Mouse (Mus musculus) liver, embryonic 11.5 days (tissue): ENCODE measurements around the gene Rps3a1. TPM values are rescaled to one million over a fixed set of nuclear protein-coding genes. Genes with fewer than 3 reads are reported as not detected.
A peak's percentile ranks its signal among the peaks of the same experiment; 100 is the strongest.
"Not testable (repeated sequence)": the region's sequence is repeated elsewhere in the genome, so short reads cannot be mapped to it uniquely, and the experiment has no call there.

Source experiments
- ATAC-seq: fragments of 200-750 bp; cut with Nextera tagmentation; replicated peaks from 2 replicates; pipeline ENCODE4 v1.8.0; 2017; ENCODE audit warnings: moderate number of reproducible peaks, mild to moderate bottlenecking, moderate TSS enrichment, moderate library complexity; ENCODE audit not compliant: low FRiP score
- DNase-seq: peaks from one replicate; pipeline ENCODE4 v3.0.0-alpha.2; 2017; ENCODE audit warnings: low spot score
- H3K27ac ChIP-seq: fragments of 300-500 bp; sonication (generic); 2 replicates; pipeline ENCODE4 v1.5.1; 2014; ENCODE audit warnings: mild to moderate bottlenecking, low read depth, low read length, control low read depth
- H3K27me3 ChIP-seq: fragments of 300-500 bp; sonication (generic); replicated peaks from 2 replicates; pipeline ENCODE4 v1.6.1; 2014; ENCODE audit warnings: low read length, mixed read lengths; ENCODE audit not compliant: control insufficient read depth, insufficient read depth
- H3K36me3 ChIP-seq: fragments of 300-500 bp; sonication (generic); 2 replicates; pipeline ENCODE4 v1.6.1; 2014; ENCODE audit warnings: mild to moderate bottlenecking, low read length, moderate library complexity, mixed read lengths; ENCODE audit not compliant: control insufficient read depth, insufficient read depth
- H3K4me1 ChIP-seq: fragments of 300-500 bp; sonication (generic); replicated peaks from 2 replicates; pipeline ENCODE4 v1.6.1; 2014; ENCODE audit warnings: low read length, mixed read lengths; ENCODE audit not compliant: control insufficient read depth, insufficient read depth
- H3K4me2 ChIP-seq: fragments of 300-500 bp; sonication (generic); 2 replicates; pipeline ENCODE4 v1.6.1; 2014; ENCODE audit warnings: mild to moderate bottlenecking, control low read depth, moderate library complexity
- H3K4me3 ChIP-seq: fragments of 300-500 bp; sonication (generic); 2 replicates; pipeline ENCODE4 v1.5.1; 2014; ENCODE audit warnings: low read depth, low read length, control low read depth
- H3K9ac ChIP-seq: fragments of 300-500 bp; sonication (generic); 2 replicates; pipeline ENCODE4 v1.6.1; 2014; ENCODE audit warnings: low read depth, low read length, control low read depth
- H3K9me3 ChIP-seq: fragments of 300-500 bp; sonication (generic); 2 replicates; pipeline ENCODE4 v1.6.1; 2016; ENCODE audit warnings: low read length, inconsistent platforms, mixed read lengths; ENCODE audit not compliant: control insufficient read depth
- WGBS: fragments of 180-500 bp; shearing (Covaris S2); extraction: QIAGEN DNeasy Blood & Tissue Kit; methylation state at CpG from one replicate; pipeline ENCODE4 v1.1.7; 2014; 5-methylcytosine and 5-hydroxymethylcytosine counted together
- polyA plus RNA-seq: library from polyadenylated mRNA; unstranded; fragments of >200 nt; fragmentation: Nextera tagmentation; extraction: Ambion mirVana; gene quantifications from 2 replicates; pipeline ENCODE4 v1.2.1, GENCODE M21; 2014

The Rps3a1 gene
- polyA plus RNA-seq, 1 experiment from 2014 or later: 1,639 TPM

DNA sequence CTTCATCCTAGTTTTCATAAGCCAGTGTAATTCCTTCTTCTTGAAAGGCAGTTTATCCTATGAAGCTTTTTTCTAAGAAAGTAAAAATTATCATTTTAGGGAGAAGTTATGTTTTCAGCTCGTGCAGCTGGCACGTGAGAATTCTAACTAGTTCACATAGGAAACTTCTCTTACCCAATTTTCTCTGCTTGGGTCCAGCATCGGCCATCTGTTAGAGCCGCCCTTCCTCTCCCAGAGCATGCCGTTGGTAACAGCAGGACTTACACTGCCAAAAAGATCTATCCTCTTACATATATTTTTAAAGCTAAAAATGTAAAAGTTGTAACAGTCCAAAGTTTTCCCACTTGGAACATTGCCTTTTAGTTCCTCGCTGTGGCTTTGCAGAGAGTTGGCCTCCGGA is 33.4 kb downstream of the Rps3a1 start:
- Histone ChIP-seq H3K4me2 (no peak overlapping the region; the same call in 1 of the 2 replicates), H3K36me3 (no peaks in the 10 kb centered on the region), H3K4me1 (peaks cover 13% of the 10 kb centered on the region), H3K27ac (peak overlapping the region; percentile 81), H3K4me3 (no peak overlapping the region), H3K9me3 (no peaks in the 10 kb centered on the region), H3K9ac (peak overlapping the region; percentile 41; the same call in 1 of the 2 replicates), H3K27me3 (no peaks in the 10 kb centered on the region)
- no peak for ATAC-seq
- 74% methylated on average over 7 of the region's 7 CpGs for WGBS
- DNase-seq: no peak

GRCm38 (mm10) chr3:86108576-86108975 is 33.9 kb downstream of the Rps3a1 start:
- Histone ChIP-seq H3K4me3 (no peak overlapping the region), H3K4me2 (no peak overlapping the region), H3K9ac (no peak overlapping the region), H3K36me3 (no peaks in the 10 kb centered on the region), H3K27me3 (no peaks in the 10 kb centered on the region), H3K4me1 (peaks cover 13% of the 10 kb centered on the region), H3K27ac (peak overlapping the region; percentile 81), H3K9me3 (no peaks in the 10 kb centered on the region)
- DNase-seq (no peak), ATAC-seq (peak; percentile 97)
- WGBS: 51% methylated on average over 4 of the region's 4 CpGs

DNA sequence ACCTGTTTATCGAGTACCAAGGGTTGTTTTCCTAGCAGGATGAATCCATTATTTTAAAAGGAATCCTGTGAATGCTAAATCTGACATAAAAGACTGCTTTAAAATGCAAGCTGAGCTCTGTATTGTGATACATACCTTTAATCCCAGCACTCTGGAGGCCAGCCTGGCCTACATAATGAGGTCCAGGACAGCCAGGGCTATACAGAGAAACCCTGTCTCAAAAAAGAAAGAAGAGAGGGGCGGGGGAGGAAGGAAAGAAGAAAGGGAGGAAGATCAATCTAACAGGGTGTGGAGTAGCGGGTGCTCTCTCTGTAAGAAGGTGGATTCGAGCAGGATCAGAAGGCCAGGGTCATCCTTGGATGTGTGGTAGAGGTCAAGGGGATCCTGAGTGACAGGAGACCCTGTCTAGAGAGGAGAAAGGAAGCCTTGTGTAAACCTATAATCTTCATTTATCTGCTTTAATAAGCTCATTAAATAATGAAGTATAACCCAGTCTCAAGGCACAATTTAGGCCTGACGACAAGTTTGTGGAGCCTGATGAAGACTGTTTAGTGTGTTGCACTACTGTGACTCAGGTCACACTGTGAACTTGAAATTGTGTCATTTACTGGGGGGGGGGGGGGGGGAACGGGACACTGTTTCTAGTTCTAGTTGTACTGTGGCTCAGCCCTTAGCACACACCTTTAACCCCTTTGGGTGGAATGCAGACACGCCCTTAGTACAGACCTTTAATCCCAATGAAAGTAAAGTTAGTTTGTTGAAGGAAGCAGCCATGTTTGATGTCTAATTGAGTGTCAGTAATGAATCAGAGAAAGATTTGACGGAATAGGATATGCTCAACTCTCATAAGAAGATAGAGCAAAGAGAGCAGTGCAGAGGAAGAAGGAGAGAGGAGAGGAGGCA is 34.6 kb downstream of the Rps3a1 start:
- no peaks in the 10 kb centered on the region for H3K9me3 ChIP-seq
- no peak overlapping the region for H3K4me2 ChIP-seq
- DNase-seq: no peak
- peak overlapping the region; percentile 81 for H3K27ac ChIP-seq
- ATAC-seq: no peak
- H3K4me1 ChIP-seq: peaks cover 13% of the 10 kb centered on the region
- WGBS: 84% methylated on average over 8 of the region's 8 CpGs
- no peaks in the 10 kb centered on the region for H3K36me3 ChIP-seq
- no peak overlapping the region for H3K4me3 ChIP-seq
- no peak overlapping the region for H3K9ac ChIP-seq
- H3K27me3 ChIP-seq: no peaks in the 10 kb centered on the region

DNA sequence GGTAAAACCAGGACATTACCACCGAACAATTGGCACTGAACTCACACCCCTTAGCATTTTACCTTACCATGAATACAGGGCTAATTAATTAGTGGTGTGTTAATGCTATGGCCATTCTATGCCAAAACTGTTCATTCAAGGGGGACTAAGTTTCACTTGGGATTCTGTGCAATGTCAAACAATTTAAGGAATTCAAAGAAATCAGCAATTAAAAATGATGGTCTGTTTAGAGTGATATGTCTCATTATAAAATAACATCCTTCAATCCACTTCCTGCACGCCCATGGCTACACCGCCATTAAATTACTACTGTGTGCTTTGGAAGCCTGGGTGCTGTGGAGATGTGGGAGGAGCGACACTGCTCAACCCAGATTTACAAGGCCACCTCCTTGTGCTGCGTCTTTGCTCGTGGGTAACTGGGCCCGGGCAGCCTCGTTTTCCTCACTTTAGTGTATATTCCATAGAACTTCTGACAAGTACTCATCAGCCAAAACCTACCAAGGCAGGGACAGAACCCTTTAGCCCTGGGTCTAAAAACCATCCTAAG is 36.3 kb downstream of the Rps3a1 start:
- peaks cover 3% of the 10 kb centered on the region; the same call in 1 of the 2 replicates for H3K36me3 ChIP-seq
- no peaks in the 10 kb centered on the region for H3K9me3 ChIP-seq
- H3K4me1 ChIP-seq: peaks cover 11% of the 10 kb centered on the region
- DNase-seq: no peak
- ATAC-seq: no peak
- WGBS: 95% methylated on average over 8 of the region's 8 CpGs
- H3K9ac ChIP-seq: no peak overlapping the region
- H3K27me3 ChIP-seq: no peaks in the 10 kb centered on the region
- H3K4me2 ChIP-seq: no peak overlapping the region
- H3K4me3 ChIP-seq: no peak overlapping the region
- no peak overlapping the region for H3K27ac ChIP-seq

DNA sequence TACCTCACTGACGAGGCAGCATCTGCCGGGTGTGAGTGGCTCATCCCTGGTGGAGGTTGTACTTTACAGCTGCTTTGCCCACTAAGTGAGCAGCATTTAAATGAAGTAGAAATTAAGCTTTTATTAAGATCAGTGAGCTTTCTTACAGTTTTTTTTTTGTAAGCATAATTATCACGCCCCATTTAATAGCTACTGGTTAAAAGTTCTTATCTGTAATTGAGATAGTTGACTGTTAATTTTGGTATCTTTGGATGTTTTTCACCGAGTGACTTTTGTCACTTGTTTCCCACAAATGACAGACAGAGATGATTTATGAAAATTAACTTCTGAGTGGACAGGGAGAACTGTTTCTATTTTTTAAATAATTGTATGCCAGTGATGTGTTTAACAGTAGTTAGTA is 37.6 kb downstream of the Rps3a1 start:
- Histone ChIP-seq H3K36me3 (peaks cover 3% of the 10 kb centered on the region; the same call in 1 of the 2 replicates), H3K27me3 (no peaks in the 10 kb centered on the region), H3K4me3 (no peak overlapping the region), H3K4me1 (peaks cover 9% of the 10 kb centered on the region), H3K9me3 (no peaks in the 10 kb centered on the region), H3K9ac (no peak overlapping the region), H3K4me2 (no peak overlapping the region), H3K27ac (no peak overlapping the region)
- whole genome bisulfite sequencing: 78% methylated on average over 4 of the region's 4 CpGs
- ATAC-seq (no peak), DNase-seq (no peak)

DNA sequence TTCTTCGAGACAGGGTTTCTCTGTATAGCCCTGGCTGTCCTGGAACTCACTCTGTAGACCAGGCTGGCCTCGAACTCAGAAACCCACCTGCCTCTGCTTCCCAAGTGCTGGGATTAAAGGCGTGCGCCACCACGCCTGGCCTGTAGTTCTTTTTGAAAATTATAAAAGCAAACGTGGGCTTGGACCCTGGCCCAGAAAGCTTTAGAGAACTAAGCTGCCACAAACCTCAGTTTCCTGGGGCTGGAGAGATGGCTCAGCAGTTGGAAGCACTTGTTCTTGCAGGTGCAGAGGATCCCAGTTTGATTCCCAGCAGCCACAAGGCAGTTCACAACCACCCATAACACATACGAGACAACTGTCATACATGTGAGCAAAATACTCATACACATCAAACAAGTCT is 38.1 kb downstream of the Rps3a1 start:
- H3K27ac ChIP-seq, H3K4me1 ChIP-seq, H3K4me3 ChIP-seq, H3K27me3 ChIP-seq, H3K9ac ChIP-seq, H3K9me3 ChIP-seq, ATAC-seq, H3K4me2 ChIP-seq, H3K36me3 ChIP-seq, DNase-seq: not testable (repeated sequence)
- 86% methylated on average over 7 of the region's 7 CpGs for WGBS

GRCm38 (mm10) chr3:86103449-86104291 is 38.8 kb downstream of the Rps3a1 start:
- Histone ChIP-seq H3K4me1 (no peaks in the 10 kb centered on the region; the same call in 1 of the 2 replicates), H3K4me2 (no peak overlapping the region)
- no peak for DNase-seq

GRCm38 (mm10) chr3:86101956-86102355 is 40.5 kb downstream of the Rps3a1 start:
- H3K4me3 ChIP-seq: no peak overlapping the region
- no peaks in the 10 kb centered on the region for H3K4me1 ChIP-seq
- peaks cover 6% of the 10 kb centered on the region; the same call in 1 of the 2 replicates for H3K36me3 ChIP-seq
- 88% methylated on average over 6 of the region's 6 CpGs for WGBS
- no peak for ATAC-seq
- DNase-seq: no peak
- H3K4me2 ChIP-seq: no peak overlapping the region
- H3K9me3 ChIP-seq: no peaks in the 10 kb centered on the region
- no peak overlapping the region for H3K27ac ChIP-seq
- no peaks in the 10 kb centered on the region for H3K27me3 ChIP-seq
- no peak overlapping the region for H3K9ac ChIP-seq

More at GRCm38 (mm10) chr3:86103449-86104291, 38.8 kb downstream of the Rps3a1 start:
- ATAC-seq: no peak
- Histone ChIP-seq H3K27ac (no peak overlapping the region), H3K4me3 (no peak overlapping the region), H3K36me3 (peaks cover 3% of the 10 kb centered on the region; the same call in 1 of the 2 replicates), H3K27me3 (no peaks in the 10 kb centered on the region), H3K9me3 (no peaks in the 10 kb centered on the region), H3K9ac (no peak overlapping the region)
- 74% methylated on average over 18 of the region's 18 CpGs for WGBS
